Mouse (Mus musculus) limb, embryonic 14.5 days (tissue): ENCODE measurements around the gene Aspdh. TPM values are rescaled to one million over a fixed set of nuclear protein-coding genes. Genes with fewer than 3 reads are reported as not detected.

Source experiments
- ATAC-seq: fragments of 200-750 bp; cut with Nextera tagmentation; 2 replicates; pipeline ENCODE4 v1.8.0; 2017; ENCODE audit warnings: low read depth, moderate number of reproducible peaks, moderate TSS enrichment; ENCODE audit not compliant: low FRiP score
- DNase-seq: peaks from one replicate; pipeline ENCODE4 v3.0.0-alpha.2; 2015; ENCODE audit warnings: low spot score
- H3K27ac ChIP-seq: fragments of 300-500 bp; sonication (generic); replicated peaks from 2 replicates; pipeline ENCODE4 v1.5.1; 2014; ENCODE audit warnings: low read depth, mild to moderate bottlenecking, low read length, moderate library complexity, mixed read lengths
- H3K27me3 ChIP-seq: fragments of 300-500 bp; sonication (generic); 2 replicates; pipeline ENCODE4 v1.6.1; 2014; ENCODE audit warnings: low read length, mixed read lengths; ENCODE audit not compliant: control insufficient read depth, insufficient read depth
- H3K36me3 ChIP-seq: fragments of 300-500 bp; sonication (generic); 2 replicates; pipeline ENCODE4 v1.6.1; 2014; ENCODE audit warnings: mild to moderate bottlenecking, low read length, moderate library complexity, mixed read lengths; ENCODE audit not compliant: control insufficient read depth, insufficient read depth
- H3K4me1 ChIP-seq: fragments of 300-500 bp; sonication (generic); 2 replicates; pipeline ENCODE4 v1.6.1; 2014; ENCODE audit warnings: antibody characterized with exemption, low read length, mixed read lengths; ENCODE audit not compliant: control insufficient read depth, insufficient read depth
- H3K4me2 ChIP-seq: fragments of 300-500 bp; sonication (generic); replicated peaks from 2 replicates; pipeline ENCODE4 v1.6.1; 2014; ENCODE audit warnings: low read depth, mild to moderate bottlenecking, low read length, moderate library complexity; ENCODE audit not compliant: severe bottlenecking
- H3K4me3 ChIP-seq: fragments of 300-500 bp; sonication (generic); replicated peaks from 2 replicates; pipeline ENCODE4 v1.5.1; 2014; ENCODE audit warnings: low read length
- H3K9ac ChIP-seq: fragments of 300-500 bp; sonication (generic); 2 replicates; pipeline ENCODE4 v1.6.1; 2014; ENCODE audit warnings: mild to moderate bottlenecking, low read depth, low read length, moderate library complexity; ENCODE audit not compliant: severe bottlenecking
- H3K9me3 ChIP-seq: fragments of 300-500 bp; sonication (generic); 2 replicates; pipeline ENCODE4 v1.6.1; 2016; ENCODE audit warnings: low read length; ENCODE audit not compliant: control insufficient read depth
- POLR2A ChIP-seq: fragments of 200-500 bp; IDR thresholded peaks from 2 replicates; pipeline ENCODE4 v1.8.0; 2012; ENCODE audit warnings: inconsistent platforms, mild to moderate bottlenecking, moderate library complexity, borderline replicate concordance; ENCODE audit not compliant: insufficient read depth, insufficient read length; ENCODE audit errors: extremely low read depth
- WGBS: fragments of 180-500 bp; shearing (Covaris S2); extraction: QIAGEN DNeasy Blood & Tissue Kit; methylation state at CpG from one replicate; pipeline ENCODE4 v1.1.7; 2014; 5-methylcytosine and 5-hydroxymethylcytosine counted together
- polyA plus RNA-seq, 2 experiments: library from polyadenylated mRNA; depleted of rRNA in 1 of 2; stranded (reverse) in 1 of 2; unstranded in 1 of 2; fragments of >200 nt; fragmentation: Nextera tagmentation in 1 of 2; extraction: Ambion mirVana in 1 of 2; gene quantifications; 2 replicates each; pipeline versions ENCODE4 v1.2.1 to v1.2.3; 2012 to 2014

Aspdh gene
- polyA plus RNA-seq, 2 experiments: 0.37 to 1.8 TPM

GRCm38 (mm10) chr7:44490281-44490680, 25.1 kb downstream of the Aspdh start:
- H3K36me3 ChIP-seq: peaks cover 59% of the 10 kb centered on the region
- no peak overlapping the region for H3K4me3 ChIP-seq
- 92% methylated on average over 4 of the region's 4 CpGs for WGBS
- no peak overlapping the region for H3K9ac ChIP-seq
- no peak overlapping the region for H3K4me2 ChIP-seq
- no peak for ATAC-seq
- DNase-seq: no peak
- no peaks in the 10 kb centered on the region for H3K27me3 ChIP-seq
- peaks cover 2% of the 10 kb centered on the region; the same call in 1 of the 2 replicates for H3K4me1 ChIP-seq
- no peaks in the 10 kb centered on the region for H3K9me3 ChIP-seq
- TF ChIP-seq POLR2A: no peak
- no peak overlapping the region for H3K27ac ChIP-seq

- no peaks in the 10 kb centered on the region for H3K27me3 ChIP-seq
- no peaks in the 10 kb centered on the region for H3K9me3 ChIP-seq
- H3K4me1 ChIP-seq: peaks cover 6% of the 10 kb centered on the region; the same call in 1 of the 2 replicates
- no peak for TF ChIP-seq POLR2A
- no peak overlapping the region for H3K9ac ChIP-seq
- ATAC-seq (no peak), DNase-seq (no peak)
- H3K36me3 ChIP-seq: peaks cover 59% of the 10 kb centered on the region
- H3K4me3 ChIP-seq: no peak overlapping the region
- WGBS: 98% methylated on average over 5 of the region's 5 CpGs
- H3K27ac ChIP-seq: no peak overlapping the region
- H3K4me2 ChIP-seq: no peak overlapping the region
Measured at GRCm38 (mm10) chr7:44491391-44491790, 26.2 kb downstream of the Aspdh start.

DNA sequence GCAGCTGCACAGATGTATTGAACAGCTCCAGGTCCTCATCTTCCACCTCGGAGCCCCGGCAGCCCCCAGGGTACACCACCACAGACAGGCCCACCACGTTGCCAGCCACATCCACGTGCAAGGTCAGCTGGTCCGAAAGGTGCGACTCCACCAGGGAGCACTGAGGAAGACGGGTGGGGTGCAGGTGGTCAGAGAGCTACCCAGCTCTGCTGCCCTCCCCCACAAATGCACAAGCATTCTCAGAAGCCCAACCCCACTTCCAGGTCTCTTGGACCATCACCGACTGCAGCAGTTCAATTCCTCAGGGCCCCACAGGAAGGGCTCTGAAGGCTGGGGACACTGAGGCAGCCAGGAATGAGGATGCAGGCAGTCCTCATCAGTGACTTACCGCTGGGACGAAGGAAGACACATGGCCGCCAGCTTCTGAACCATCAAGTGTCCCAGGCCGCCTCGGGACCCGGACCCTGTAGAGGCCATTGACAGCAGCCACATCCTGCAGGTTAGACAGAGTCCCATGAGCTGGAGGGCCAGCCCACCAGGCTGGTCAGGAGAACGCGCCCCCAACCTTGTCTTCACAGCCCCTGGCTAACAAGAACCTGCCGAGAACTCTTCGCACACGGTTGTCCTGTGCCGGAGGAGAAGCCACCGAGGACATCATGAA, 27.1 kb downstream of the Aspdh start:
- no peak for TF ChIP-seq POLR2A
- DNase-seq (no peak), ATAC-seq (no peak)
- Histone ChIP-seq H3K4me3 (no peak overlapping the region), H3K4me2 (no peak overlapping the region), H3K9me3 (no peaks in the 10 kb centered on the region), H3K27me3 (no peaks in the 10 kb centered on the region), H3K4me1 (peaks cover 11% of the 10 kb centered on the region; the same call in 1 of the 2 replicates), H3K36me3 (peaks cover 59% of the 10 kb centered on the region), H3K27ac (no peak overlapping the region), H3K9ac (no peak overlapping the region)
- WGBS: 92% methylated on average over 21 of the region's 21 CpGs

DNA sequence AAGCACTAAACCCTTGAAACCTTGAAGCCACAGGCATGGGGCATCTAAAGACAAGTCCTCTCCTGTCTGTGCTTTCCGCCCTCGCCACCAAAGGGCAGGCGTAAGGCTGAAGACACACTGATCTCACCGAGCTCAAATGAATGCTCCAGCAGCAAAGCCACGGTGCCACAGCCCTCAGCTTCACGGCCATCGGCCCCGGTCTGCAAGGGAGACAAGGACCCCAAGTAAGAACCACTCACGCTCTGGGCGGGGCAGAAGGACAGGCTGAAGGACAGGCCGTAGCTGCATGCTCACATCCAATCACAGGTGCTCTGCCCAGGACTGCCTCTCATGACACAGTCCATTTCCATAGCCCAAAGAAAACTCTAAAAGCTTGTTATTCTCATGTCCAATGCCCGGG, 29.5 kb downstream of the Aspdh start:
- peaks cover 13% of the 10 kb centered on the region; the same call in 1 of the 2 replicates for H3K4me1 ChIP-seq
- 96% methylated on average over 12 of the region's 12 CpGs for WGBS
- H3K4me3 ChIP-seq: no peak overlapping the region
- ATAC-seq (no peak), DNase-seq (no peak)
- no peak overlapping the region for H3K27ac ChIP-seq
- no peaks in the 10 kb centered on the region for H3K9me3 ChIP-seq
- 0 out of 2 replicates have a peak overlapping the region, but pooled peaks have one; percentile 87 for H3K4me2 ChIP-seq
- no peak overlapping the region for H3K9ac ChIP-seq
- no peaks in the 10 kb centered on the region for H3K27me3 ChIP-seq
- TF ChIP-seq POLR2A: no peak
- peaks cover 43% of the 10 kb centered on the region for H3K36me3 ChIP-seq

DNA sequence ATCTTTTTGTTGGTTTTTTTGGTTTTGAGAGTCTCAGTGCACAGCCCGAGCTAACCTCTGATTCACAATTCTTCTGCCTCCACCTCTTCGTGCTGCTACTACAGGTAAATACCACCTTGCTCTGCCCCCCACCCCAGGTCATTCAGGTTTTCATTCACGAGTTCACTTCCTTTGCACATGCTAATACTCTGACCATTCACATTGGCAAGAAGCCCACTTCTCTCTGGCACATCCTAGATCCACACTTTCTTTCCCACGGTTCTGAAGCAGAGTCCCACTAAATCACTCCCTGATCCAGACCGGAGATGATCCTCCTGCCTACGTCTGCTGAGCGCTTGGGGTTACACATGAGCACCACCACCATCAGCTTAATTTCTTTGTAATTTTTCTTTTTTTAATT, 29.9 kb downstream of the Aspdh start:
- H3K9me3 ChIP-seq: no peaks in the 10 kb centered on the region
- 0 out of 2 replicates have a peak overlapping the region, but pooled peaks have one; percentile 73 for H3K4me3 ChIP-seq
- no peak for DNase-seq
- peak overlapping the region; percentile 87; the same call in 1 of the 2 replicates for H3K4me2 ChIP-seq
- WGBS: 84% methylated on average over 7 of the region's 7 CpGs
- H3K4me1 ChIP-seq: peaks cover 13% of the 10 kb centered on the region; the same call in 1 of the 2 replicates
- H3K27ac ChIP-seq: no peak overlapping the region
- TF ChIP-seq POLR2A: no peak
- no peak for ATAC-seq
- no peaks in the 10 kb centered on the region for H3K27me3 ChIP-seq
- H3K9ac ChIP-seq: no peak overlapping the region
- H3K36me3 ChIP-seq: peaks cover 39% of the 10 kb centered on the region
